14 mouse cellular contexts compared by ENCODE assay signal in genomic region chr12:5762306-5762927, GRCm38 (mm10).
DNase-seq lines count a peak whose midpoint lies in the region; ATAC-seq and TF ChIP-seq lines count a peak whose summit lies in the region.
"Had no signal": no experiment of that assay in that cellular context is flagged by ENCODE, and none has a peak within 500 bp of the region (broad histone marks: within the 10 kb centered on the region; RNA-seq: fewer than 3 reads in every experiment).

No protein-coding gene starts in this region.

- H3K4me1 ChIP-seq in lung, embryonic 14.5 days (ENCODE audit: insufficient read depth), result no peaks in the 10 kb centered on the region
- H3K4me1 ChIP-seq in lung, adult 2 months (ENCODE audit: control insufficient read depth, insufficient read depth, low read length), result no peaks in the 10 kb centered on the region
- H3K4me1 ChIP-seq in midbrain, embryonic 13.5 days (replicated peaks), result peaks cover 16% of the 10 kb centered on the region

- DNase-seq in lung, embryonic 14.5 days, result peak; percentile 21
- no peak for DNase-seq in lung, adult 2 months
- DNase-seq in gastrocnemius, adult 8-10 months (ENCODE audit: low spot score in 2 of 2), result peak; percentile 53 to 74
- peak; percentile 32 to 35 for DNase-seq in heart, adult 9 months (ENCODE audit: low spot score in 2 of 2)
- DNase-seq in ovary, postnatal 36 days (ENCODE audit: low spot score), result peak; percentile 15
- DNase-seq in kidney, postnatal 14 days, result no peak
- no peak for DNase-seq in embryo, embryonic 11 days
- DNase-seq: adrenal gland, postnatal 14 days; cerebellum, postnatal 10 days; kidney, postnatal 25 days; left cerebral cortex, postnatal 4 days had no signal

- H3K4me2 ChIP-seq in lung, embryonic 14.5 days, result no peak overlapping the region
- H3K4me2 ChIP-seq in midbrain, embryonic 13.5 days (replicated peaks), result no peak overlapping the region

- 61% methylated on average over 6 of the region's 6 CpGs for WGBS in lung, embryonic 14.5 days
- 52% methylated on average over 6 of the region's 6 CpGs for WGBS in lung, adult 2 months
- 88% methylated on average over 6 of the region's 6 CpGs for WGBS in midbrain, embryonic 13.5 days

- no peaks in the 10 kb centered on the region for H3K36me3 ChIP-seq in lung, embryonic 14.5 days (ENCODE audit: insufficient read depth)
- no peaks in the 10 kb centered on the region for H3K36me3 ChIP-seq in midbrain, embryonic 13.5 days

- H3K27me3 ChIP-seq in lung, embryonic 14.5 days (ENCODE audit: insufficient read depth, low read length), result no peaks in the 10 kb centered on the region
- H3K27me3 ChIP-seq in midbrain, embryonic 13.5 days, result no peaks in the 10 kb centered on the region

- H3K4me3 ChIP-seq in lung, embryonic 14.5 days (ENCODE audit: low read depth, low read length), result no peak overlapping the region
- no peak overlapping the region for H3K4me3 ChIP-seq in lung, adult 2 months (replicated peaks; ENCODE audit: extremely low read depth, low read depth, low read length)
- no peak overlapping the region for H3K4me3 ChIP-seq in midbrain, embryonic 13.5 days (replicated peaks)

- no peak for ATAC-seq in lung, embryonic 14.5 days (ENCODE audit: insufficient read depth)
- no peak for ATAC-seq in midbrain, embryonic 13.5 days
- ATAC-seq: intestine, embryonic 16.5 days had no signal

- TF ChIP-seq CTCF in lung, embryonic 14.5 days (IDR thresholded peaks at IDR 0.05; ENCODE audit: low read depth), result no peak
- no peak for TF ChIP-seq CTCF in lung, adult 2 months (IDR thresholded peaks at IDR 0.05; ENCODE audit: insufficient read depth, low read length)

- TF ChIP-seq POLR2A in lung, adult 2 months (IDR thresholded peaks at IDR 0.05; ENCODE audit: borderline replicate concordance, extremely low read depth, low read depth, low read length), result no peak

- H3K9me3 ChIP-seq in lung, embryonic 14.5 days (ENCODE audit: low read depth, low read length), result no peaks in the 10 kb centered on the region
- no peaks in the 10 kb centered on the region for H3K9me3 ChIP-seq in midbrain, embryonic 13.5 days

- no peak overlapping the region for H3K9ac ChIP-seq in lung, embryonic 14.5 days
- no peak overlapping the region for H3K9ac ChIP-seq in midbrain, embryonic 13.5 days (replicated peaks)
- H3K9ac ChIP-seq: liver, embryonic 14.5 days had no signal

- H3K27ac ChIP-seq in lung, embryonic 14.5 days (ENCODE audit: low read depth), result no peak overlapping the region
- no peak overlapping the region for H3K27ac ChIP-seq in midbrain, embryonic 13.5 days
- H3K27ac ChIP-seq: liver, embryonic 14.5 days had no signal

Comparison
In these comparisons a context has a peak if more than half of its experiments do, and no peak if none do; other contexts are left out.
1. DNase-seq: peak in lung, embryonic 14.5 days (single experiment), gastrocnemius, adult 8-10 months (2 of 2), heart, adult 9 months (2 of 2) and ovary, postnatal 36 days (single experiment); none in lung, adult 2 months (single experiment), kidney, postnatal 14 days (single experiment) and embryo, embryonic 11 days (single experiment).